Mouse (Mus musculus) liver, embryonic 12.5 days (tissue): ENCODE measurements around the gene Sox6. TPM values are rescaled to one million over a fixed set of nuclear protein-coding genes. Genes with fewer than 3 reads are reported as not detected.

Experiments used
- ATAC-seq: fragments of 200-750 bp; cut with Nextera tagmentation; 2 replicates; pipeline ENCODE4 v1.8.0; 2017; ENCODE audit warnings: moderate number of reproducible peaks, mild to moderate bottlenecking, moderate library complexity
- H3K27ac ChIP-seq: fragments of 300-500 bp; sonication (generic); 2 replicates; pipeline ENCODE4 v1.5.1; 2016; ENCODE audit warnings: mild to moderate bottlenecking
- H3K27me3 ChIP-seq: fragments of 300-500 bp; sonication (generic); replicated peaks from 2 replicates; pipeline ENCODE4 v1.6.1; 2016; ENCODE audit warnings: mild to moderate bottlenecking, moderate library complexity
- H3K36me3 ChIP-seq: fragments of 300-500 bp; sonication (generic); 2 replicates; pipeline ENCODE4 v1.6.1; 2016; ENCODE audit warnings: mild to moderate bottlenecking, moderate library complexity
- H3K4me1 ChIP-seq: fragments of 300-500 bp; sonication (generic); 2 replicates; pipeline ENCODE4 v1.6.1; 2016
- H3K4me2 ChIP-seq: fragments of 300-500 bp; sonication (generic); 2 replicates; pipeline ENCODE4 v1.6.1; 2016; ENCODE audit warnings: mild to moderate bottlenecking, moderate library complexity
- H3K4me3 ChIP-seq: fragments of 300-500 bp; sonication (generic); 2 replicates; pipeline ENCODE4 v1.5.1; 2016; ENCODE audit warnings: mild to moderate bottlenecking, moderate library complexity
- H3K9ac ChIP-seq: fragments of 300-500 bp; sonication (generic); 2 replicates; pipeline ENCODE4 v1.6.1; 2016; ENCODE audit warnings: mild to moderate bottlenecking, moderate library complexity
- H3K9me3 ChIP-seq: fragments of 300-500 bp; sonication (generic); replicated peaks from 2 replicates; pipeline ENCODE4 v1.6.1; 2016; ENCODE audit warnings: mild to moderate bottlenecking, moderate library complexity
- WGBS: fragments of 180-500 bp; shearing (Covaris S2); methylation state at CpG from one replicate; pipeline ENCODE4 v1.1.7; 2016; ENCODE audit not compliant: insufficient replicate concordance; 5-methylcytosine and 5-hydroxymethylcytosine counted together
- polyA plus RNA-seq: library from polyadenylated mRNA; unstranded; fragments of >200 nt; fragmentation: Nextera tagmentation; extraction: Ambion mirVana; gene quantifications from 2 replicates; pipeline ENCODE4 v1.2.1, GENCODE M21; 2016

Sox6 gene
- polyA plus RNA-seq, 1 experiment from 2014 or later: 61.1 TPM

DNA sequence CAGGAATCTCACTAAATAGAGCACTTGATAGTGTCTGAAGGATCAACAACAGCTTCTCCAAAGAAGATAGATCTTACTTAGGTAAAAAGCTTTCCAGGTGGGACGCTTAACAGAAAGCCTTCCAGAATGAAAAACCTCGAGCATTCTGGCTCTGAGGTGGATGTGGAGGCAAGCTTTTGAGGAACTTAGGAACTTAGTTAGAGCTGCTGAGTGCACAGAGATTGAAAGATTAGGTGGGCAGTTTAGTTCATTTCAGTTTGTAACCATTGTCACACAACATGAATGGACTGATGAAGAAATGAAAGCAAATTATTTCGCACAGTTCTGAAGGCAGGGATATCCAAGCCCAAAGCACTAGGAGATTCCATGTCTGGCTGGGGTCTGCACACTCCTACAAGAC is 481.9 kb downstream of the Sox6 start:
- Histone ChIP-seq H3K27ac (no peak overlapping the region), H3K9me3 (no peaks in the 10 kb centered on the region), H3K27me3 (no peaks in the 10 kb centered on the region), H3K9ac (no peak overlapping the region), H3K4me1 (peaks cover 6% of the 10 kb centered on the region), H3K36me3 (no peaks in the 10 kb centered on the region), H3K4me3 (no peak overlapping the region), H3K4me2 (no peak overlapping the region)
- WGBS: 52% methylated on average over 3 of the region's 3 CpGs
- ATAC-seq: no peak

DNA sequence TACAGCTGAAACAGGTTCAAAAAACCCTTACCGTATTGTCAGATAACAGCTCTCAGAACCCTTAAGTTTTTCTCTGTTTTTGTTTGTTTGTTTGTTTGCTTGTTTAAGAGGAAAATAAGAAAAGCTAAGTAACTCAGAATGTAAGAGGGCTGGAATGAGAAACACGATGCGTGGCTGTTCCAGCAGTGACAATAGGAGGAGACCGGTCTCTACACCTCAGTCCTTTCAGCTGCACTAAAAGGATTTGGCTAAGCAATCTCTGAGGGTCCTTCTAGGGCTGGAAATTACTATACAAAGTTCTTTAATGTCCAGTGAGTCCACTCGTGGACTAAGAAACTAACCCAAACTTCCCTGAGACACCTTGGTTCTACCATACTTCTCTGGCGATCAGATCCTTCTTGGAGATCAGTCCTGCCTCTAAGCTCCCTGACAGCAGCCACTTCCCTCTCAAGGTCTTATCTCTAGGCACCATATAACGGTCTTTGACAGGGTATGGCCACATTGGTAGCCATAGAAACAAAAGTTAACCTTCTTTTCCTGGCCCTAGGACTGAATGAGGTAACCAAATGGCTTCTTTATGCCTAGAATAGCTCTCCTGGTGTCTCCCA is 488.3 kb downstream of the Sox6 start:
- Histone ChIP-seq H3K27me3 (no peaks in the 10 kb centered on the region), H3K36me3 (peaks cover 24% of the 10 kb centered on the region), H3K4me2 (peak overlapping the region; percentile 55), H3K9ac (peak overlapping the region; percentile 37; the same call in 1 of the 2 replicates), H3K9me3 (no peaks in the 10 kb centered on the region), H3K27ac (peak overlapping the region; percentile 70), H3K4me3 (0 out of 2 replicates have a peak overlapping the region, but pooled peaks have one; percentile 3), H3K4me1 (peaks cover 44% of the 10 kb centered on the region)
- peak; percentile 96 for ATAC-seq
- 24% methylated on average over 7 of the region's 7 CpGs for WGBS

DNA sequence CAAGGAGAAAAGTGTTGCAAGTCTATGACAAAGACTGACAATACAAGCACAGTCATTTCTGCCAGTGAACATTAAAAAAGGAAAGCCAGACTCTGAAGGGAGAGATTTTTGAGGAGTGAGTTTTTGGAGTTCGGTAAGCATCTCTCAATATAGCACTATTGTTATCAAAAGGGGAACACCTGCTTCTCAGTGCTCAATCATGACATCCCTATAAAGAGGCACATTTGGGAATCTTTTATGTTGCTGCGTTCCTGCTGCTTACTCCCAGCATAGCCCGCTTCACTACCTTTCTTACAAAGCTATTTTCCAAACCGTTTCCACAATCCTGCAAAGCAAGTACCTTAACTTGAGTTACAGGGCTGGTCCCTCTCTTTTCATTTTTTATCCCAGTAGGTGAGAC is 488.9 kb downstream of the Sox6 start:
- WGBS: 43% methylated on average over 4 of the region's 4 CpGs
- peak overlapping the region; percentile 70; the same call in 1 of the 2 replicates for H3K27ac ChIP-seq
- no peaks in the 10 kb centered on the region for H3K9me3 ChIP-seq
- H3K9ac ChIP-seq: no peak overlapping the region
- no peaks in the 10 kb centered on the region for H3K27me3 ChIP-seq
- H3K4me1 ChIP-seq: peaks cover 44% of the 10 kb centered on the region
- ATAC-seq: no peak
- H3K4me3 ChIP-seq: no peak overlapping the region
- peaks cover 24% of the 10 kb centered on the region for H3K36me3 ChIP-seq
- H3K4me2 ChIP-seq: peak overlapping the region; percentile 55

DNA sequence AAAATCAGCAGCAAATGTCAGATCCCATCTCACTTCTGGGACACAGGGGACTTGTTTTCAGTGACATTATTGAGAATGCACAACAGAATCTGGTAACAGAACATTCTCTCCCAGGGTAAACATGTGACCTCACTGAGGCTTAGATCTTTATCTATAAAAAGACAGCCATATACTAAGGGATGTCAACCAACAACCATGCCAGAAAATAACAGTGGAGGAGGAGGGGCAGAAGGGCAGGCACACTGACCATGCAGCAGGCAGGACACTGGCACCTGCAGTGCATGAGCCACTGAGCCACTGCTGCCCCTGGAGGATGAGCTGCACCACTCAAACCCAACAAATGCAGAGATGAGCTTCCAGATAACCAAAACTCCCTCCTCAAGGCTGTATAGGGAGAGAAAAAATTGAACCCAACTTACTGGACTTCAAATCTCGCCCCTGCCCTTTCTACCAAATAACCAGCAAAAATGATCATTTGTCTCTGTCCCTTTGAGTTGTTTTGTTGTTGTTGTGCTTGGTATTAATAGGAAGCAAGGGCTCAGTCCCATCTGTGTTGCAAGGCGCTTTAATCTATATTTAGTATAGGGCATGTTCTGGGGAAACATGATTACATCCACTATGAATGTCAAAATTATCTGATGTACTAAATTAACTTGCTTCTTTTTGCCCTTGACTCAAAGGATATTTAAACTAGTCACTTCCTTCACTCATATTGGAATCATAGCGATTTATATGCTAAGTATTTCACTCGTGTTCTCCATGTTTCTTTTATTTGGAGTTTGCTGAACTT is 492.8 kb downstream of the Sox6 start:
- Histone ChIP-seq H3K27me3 (no peaks in the 10 kb centered on the region), H3K4me1 (peaks cover 28% of the 10 kb centered on the region), H3K27ac (no peak overlapping the region), H3K4me3 (no peak overlapping the region), H3K9ac (no peak overlapping the region), H3K9me3 (no peaks in the 10 kb centered on the region), H3K36me3 (peaks cover 57% of the 10 kb centered on the region), H3K4me2 (no peak overlapping the region)
- no peak for ATAC-seq
- WGBS: 74% methylated on average over 4 of the region's 4 CpGs

DNA sequence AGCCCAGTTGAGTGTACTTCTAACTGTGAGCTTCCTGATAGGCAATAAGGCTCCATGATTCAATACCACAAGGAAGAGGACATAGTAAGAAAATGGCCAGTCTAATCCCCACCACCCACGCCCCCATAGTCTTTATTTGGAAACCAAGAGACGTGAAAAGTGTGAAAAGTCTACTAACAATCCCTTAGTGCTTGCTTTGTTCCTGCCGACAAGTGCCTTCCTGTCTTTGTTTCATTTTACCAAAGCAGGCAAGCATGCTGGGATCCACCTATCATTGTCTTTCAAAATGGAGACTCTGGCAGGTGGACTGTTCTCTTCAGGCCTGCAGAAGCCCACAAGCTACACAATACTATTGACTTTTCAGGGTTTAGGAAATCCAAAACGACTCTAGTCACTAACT is 495.0 kb downstream of the Sox6 start:
- Histone ChIP-seq H3K9me3 (no peaks in the 10 kb centered on the region), H3K36me3 (peaks cover 63% of the 10 kb centered on the region), H3K27me3 (no peaks in the 10 kb centered on the region), H3K4me3 (no peak overlapping the region), H3K27ac (no peak overlapping the region), H3K4me2 (no peak overlapping the region), H3K4me1 (peaks cover 9% of the 10 kb centered on the region; the same call in 1 of the 2 replicates), H3K9ac (no peak overlapping the region)
- 70% methylated on average over 4 of the region's 4 CpGs for WGBS
- no peak for ATAC-seq

DNA sequence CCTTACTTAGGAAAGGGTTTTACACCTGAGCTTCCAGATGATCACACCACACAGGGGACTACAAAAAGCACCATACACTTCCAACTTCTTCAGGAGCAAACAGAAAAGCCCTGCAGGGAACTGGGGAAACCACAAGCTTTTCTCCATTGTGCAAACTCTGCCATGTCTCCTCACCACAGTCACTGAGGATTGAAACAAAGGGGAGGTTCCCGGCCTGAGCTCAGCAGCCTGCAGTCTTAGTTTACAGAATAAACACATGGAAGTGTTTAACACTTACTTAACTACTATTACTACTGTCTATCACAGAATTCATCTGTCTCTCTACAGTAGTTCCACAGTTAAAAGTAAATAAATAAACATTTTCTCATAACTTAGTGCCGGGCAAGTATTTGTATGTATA is 498.3 kb downstream of the Sox6 start:
- Histone ChIP-seq H3K9ac (no peak overlapping the region), H3K9me3 (no peaks in the 10 kb centered on the region), H3K4me2 (no peak overlapping the region), H3K27me3 (no peaks in the 10 kb centered on the region), H3K4me3 (no peak overlapping the region), H3K36me3 (peaks cover 72% of the 10 kb centered on the region), H3K27ac (no peak overlapping the region), H3K4me1 (no peaks in the 10 kb centered on the region)
- WGBS: 49% methylated on average over 2 of the region's 2 CpGs
- no peak for ATAC-seq

DNA sequence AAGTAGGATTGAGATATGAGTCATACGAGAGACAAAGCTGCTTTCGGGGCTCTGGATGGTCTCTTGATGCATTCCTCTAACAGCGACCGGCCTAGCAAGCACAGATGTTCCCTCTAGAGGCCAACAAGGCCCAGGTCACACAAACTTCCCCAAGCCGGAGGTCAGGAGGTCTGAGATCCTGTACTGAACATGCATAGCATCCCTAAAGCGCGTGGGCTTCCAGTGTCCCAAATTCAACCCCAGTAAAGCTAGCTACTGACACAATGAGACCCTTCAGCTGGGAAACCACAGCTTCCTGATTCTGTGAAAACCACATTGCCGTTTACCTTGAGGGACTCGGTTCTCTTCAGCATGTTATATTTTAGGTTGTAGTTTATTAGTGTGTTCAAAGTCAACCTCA is 499.6 kb downstream of the Sox6 start:
- no peak overlapping the region for H3K4me2 ChIP-seq
- no peak overlapping the region for H3K27ac ChIP-seq
- 26% methylated on average over 9 of the region's 9 CpGs for WGBS

DNA sequence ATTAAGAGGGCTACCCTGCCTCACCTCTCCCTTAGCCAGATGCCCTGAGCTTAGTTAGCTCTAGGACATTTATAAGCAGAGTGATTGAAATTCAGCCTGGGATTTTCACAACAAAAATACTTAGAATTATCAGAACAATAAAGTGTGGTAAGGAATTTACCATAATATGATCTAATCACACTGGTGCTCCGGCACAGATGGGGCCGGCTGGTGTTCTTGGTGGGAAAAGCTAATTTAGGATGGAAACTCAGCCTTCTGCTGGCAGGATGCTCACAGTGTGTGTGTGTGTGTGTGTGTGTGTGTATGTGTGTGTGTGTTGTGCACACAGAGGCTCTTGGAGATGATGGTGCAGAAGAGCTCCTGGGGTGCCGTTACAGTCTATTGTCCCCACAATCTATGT is 501.0 kb downstream of the Sox6 start:
- no peak overlapping the region for H3K4me2 ChIP-seq
- no peak overlapping the region for H3K27ac ChIP-seq
- peaks cover 56% of the 10 kb centered on the region for H3K36me3 ChIP-seq
- 96% methylated on average over 3 of the region's 3 CpGs for WGBS
- no peaks in the 10 kb centered on the region for H3K9me3 ChIP-seq
- no peaks in the 10 kb centered on the region for H3K4me1 ChIP-seq
- H3K27me3 ChIP-seq: no peaks in the 10 kb centered on the region
- H3K4me3 ChIP-seq: no peak overlapping the region
- no peak overlapping the region for H3K9ac ChIP-seq
- ATAC-seq: no peak

More for the DNA sequence above, 499.6 kb downstream of the Sox6 start:
- Histone ChIP-seq H3K27me3 (no peaks in the 10 kb centered on the region), H3K9me3 (no peaks in the 10 kb centered on the region), H3K36me3 (peaks cover 68% of the 10 kb centered on the region), H3K9ac (no peak overlapping the region), H3K4me1 (no peaks in the 10 kb centered on the region), H3K4me3 (no peak overlapping the region)
- no peak for ATAC-seq

DNA sequence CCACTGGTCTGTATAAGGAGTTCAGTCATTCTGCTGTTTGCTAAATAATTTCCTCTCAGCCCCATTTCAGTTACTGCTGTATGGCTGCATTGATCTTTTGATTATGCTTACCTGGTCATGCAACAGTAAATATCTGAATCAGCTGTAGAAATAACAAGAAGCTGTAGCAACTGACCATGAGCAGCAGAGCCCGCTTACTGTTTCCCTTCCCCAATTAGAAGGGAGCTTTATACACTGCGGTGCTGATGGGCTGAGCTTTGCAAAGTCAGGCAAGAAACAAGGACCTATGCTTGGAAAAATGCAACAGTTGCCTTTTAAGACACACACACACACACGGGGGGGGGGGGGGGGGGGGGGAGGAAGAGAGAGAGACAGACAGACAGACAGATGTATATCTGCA is 502.1 kb downstream of the Sox6 start:
- Histone ChIP-seq H3K36me3 (peaks cover 45% of the 10 kb centered on the region), H3K4me3 (no peak overlapping the region)
- 72% methylated on average over 3 of the region's 3 CpGs for WGBS

DNA sequence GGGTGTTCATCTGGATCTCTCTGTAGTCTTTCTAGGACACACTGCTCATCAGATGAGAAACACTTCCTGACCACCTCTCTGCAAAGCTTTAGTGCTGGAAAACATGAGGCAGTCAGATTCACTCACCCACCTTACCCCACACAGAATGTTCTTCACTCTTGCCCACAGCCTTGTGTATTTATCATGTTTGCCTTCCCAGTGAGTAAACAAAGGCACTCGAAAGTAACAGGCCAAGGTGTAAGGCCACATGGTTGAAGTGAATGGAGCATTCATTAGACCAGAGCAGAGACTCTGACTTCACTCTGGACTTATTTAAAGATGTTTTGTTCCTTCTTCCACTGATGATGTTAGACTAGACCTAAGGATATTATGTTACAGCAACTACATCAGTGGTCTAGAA is 506.7 kb downstream of the Sox6 start:
- H3K36me3 ChIP-seq: peaks cover 6% of the 10 kb centered on the region
- H3K4me3 ChIP-seq: no peak overlapping the region
- no peaks in the 10 kb centered on the region for H3K9me3 ChIP-seq
- no peak overlapping the region for H3K4me2 ChIP-seq
- no peak overlapping the region for H3K27ac ChIP-seq
- ATAC-seq: no peak
- 59% methylated on average over 1 of the region's 1 CpGs for WGBS
- no peak overlapping the region for H3K9ac ChIP-seq
- H3K27me3 ChIP-seq: no peaks in the 10 kb centered on the region
- no peaks in the 10 kb centered on the region for H3K4me1 ChIP-seq

More for the DNA sequence above, 502.1 kb downstream of the Sox6 start:
- H3K9me3 ChIP-seq: no peaks in the 10 kb centered on the region
- H3K4me1 ChIP-seq: no peaks in the 10 kb centered on the region
- no peak overlapping the region for H3K4me2 ChIP-seq
- no peak for ATAC-seq
- H3K9ac ChIP-seq: no peak overlapping the region
- H3K27ac ChIP-seq: no peak overlapping the region
- no peaks in the 10 kb centered on the region for H3K27me3 ChIP-seq

DNA sequence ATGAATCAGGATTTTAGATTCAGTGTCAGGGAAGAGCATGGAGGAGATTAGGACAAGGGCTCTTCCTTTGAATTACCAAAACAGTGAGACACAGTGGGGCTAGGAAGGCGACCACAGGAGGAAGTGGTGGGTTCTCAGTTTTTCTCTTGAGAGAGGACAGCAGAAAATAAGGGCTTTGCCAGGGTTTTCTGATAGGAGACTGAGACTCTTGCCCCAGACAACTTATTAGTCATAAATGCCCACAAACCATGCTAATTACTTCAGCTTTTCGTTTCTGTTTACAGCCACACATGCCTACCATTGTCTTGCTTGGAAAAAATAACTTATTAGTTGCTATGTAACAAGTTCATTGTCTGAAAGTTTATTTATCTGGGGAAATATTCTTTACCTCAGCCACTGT is 507.4 kb downstream of the Sox6 start:
- no peaks in the 10 kb centered on the region for H3K4me1 ChIP-seq
- no peak overlapping the region for H3K9ac ChIP-seq
- no peaks in the 10 kb centered on the region for H3K27me3 ChIP-seq
- no peak overlapping the region for H3K27ac ChIP-seq
- H3K4me2 ChIP-seq: no peak overlapping the region
- 17% methylated on average over 2 of the region's 2 CpGs for WGBS
- H3K4me3 ChIP-seq: no peak overlapping the region
- peaks cover under 1% of the 10 kb centered on the region; the same call in 1 of the 2 replicates for H3K36me3 ChIP-seq
- H3K9me3 ChIP-seq: no peaks in the 10 kb centered on the region
- ATAC-seq: no peak

DNA sequence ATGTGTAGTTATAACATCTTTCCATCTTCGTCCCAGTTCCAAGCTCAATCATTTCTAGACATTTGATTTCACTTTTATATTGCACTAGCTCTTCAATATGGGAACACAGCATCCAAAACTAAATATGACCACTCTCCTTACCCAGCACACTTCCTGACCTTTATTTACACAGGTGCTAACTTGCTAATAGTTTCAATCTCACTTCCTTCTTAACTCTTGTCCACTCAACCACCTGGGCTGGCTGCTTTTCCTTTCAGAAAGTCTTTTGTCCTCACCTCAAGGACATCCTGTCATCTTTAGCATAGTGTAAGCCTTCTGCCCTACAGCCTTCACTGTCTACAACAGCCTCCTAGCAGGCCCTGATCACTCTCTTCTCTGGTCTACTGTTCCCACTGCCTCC is 520.9 kb downstream of the Sox6 start:
- Histone ChIP-seq H3K4me2 (no peak overlapping the region), H3K4me3 (no peak overlapping the region), H3K27me3 (no peaks in the 10 kb centered on the region), H3K36me3 (peaks cover 3% of the 10 kb centered on the region), H3K4me1 (no peaks in the 10 kb centered on the region), H3K27ac (no peak overlapping the region), H3K9me3 (no peaks in the 10 kb centered on the region), H3K9ac (no peak overlapping the region)
- no peak for ATAC-seq
- WGBS: 83% methylated on average over 1 of the region's 1 CpGs
